Mouse (Mus musculus) hindbrain, embryonic 12.5 days (tissue): ENCODE results near the gene Rwdd2a. TPM values are rescaled to one million over a fixed set of nuclear protein-coding genes. Genes with fewer than 3 reads are reported as not detected.
"Not testable (repeated sequence)": the region's sequence is repeated elsewhere in the genome, so short reads cannot be mapped to it uniquely, and the experiment has no call there.

Experiments used
- ATAC-seq: fragments of 200-750 bp; cut with Nextera tagmentation; 2 replicates; pipeline ENCODE4 v1.8.0; 2017; ENCODE audit warnings: moderate TSS enrichment; ENCODE audit not compliant: low FRiP score
- H3K27ac ChIP-seq: fragments of 300-500 bp; sonication (generic); 2 replicates; pipeline ENCODE4 v1.5.1; 2016; ENCODE audit warnings: mild to moderate bottlenecking
- H3K27me3 ChIP-seq: fragments of 300-500 bp; sonication (generic); 2 replicates; pipeline ENCODE4 v1.6.1; 2016; ENCODE audit warnings: mild to moderate bottlenecking
- H3K36me3 ChIP-seq: fragments of 300-500 bp; sonication (generic); 2 replicates; pipeline ENCODE4 v1.6.1; 2016; ENCODE audit warnings: mild to moderate bottlenecking
- H3K4me1 ChIP-seq: fragments of 300-500 bp; sonication (generic); 2 replicates; pipeline ENCODE4 v1.6.1; 2016
- H3K4me2 ChIP-seq: fragments of 300-500 bp; sonication (generic); replicated peaks from 2 replicates; pipeline ENCODE4 v1.6.1; 2016; ENCODE audit warnings: mild to moderate bottlenecking
- H3K4me3 ChIP-seq: fragments of 300-500 bp; sonication (generic); 2 replicates; pipeline ENCODE4 v1.5.1; 2016; ENCODE audit warnings: mild to moderate bottlenecking
- H3K9ac ChIP-seq: fragments of 300-500 bp; sonication (generic); 2 replicates; pipeline ENCODE4 v1.6.1; 2016; ENCODE audit warnings: mild to moderate bottlenecking, moderate library complexity
- H3K9me3 ChIP-seq: fragments of 300-500 bp; sonication (generic); replicated peaks from 2 replicates; pipeline ENCODE4 v1.6.1; 2016; ENCODE audit warnings: mild to moderate bottlenecking
- WGBS: fragments of 180-500 bp; shearing (Covaris S2); methylation state at CpG from one replicate; pipeline ENCODE4 v1.1.7; 2016; 5-methylcytosine and 5-hydroxymethylcytosine counted together
- polyA plus RNA-seq: library from polyadenylated mRNA; unstranded; fragments of >200 nt; fragmentation: Nextera tagmentation; extraction: Ambion mirVana; gene quantifications from 2 replicates; pipeline ENCODE4 v1.2.1, GENCODE M21; 2016

Gene Rwdd2a
- polyA plus RNA-seq, 1 experiment from 2014 or later = 5.0 TPM

DNA sequence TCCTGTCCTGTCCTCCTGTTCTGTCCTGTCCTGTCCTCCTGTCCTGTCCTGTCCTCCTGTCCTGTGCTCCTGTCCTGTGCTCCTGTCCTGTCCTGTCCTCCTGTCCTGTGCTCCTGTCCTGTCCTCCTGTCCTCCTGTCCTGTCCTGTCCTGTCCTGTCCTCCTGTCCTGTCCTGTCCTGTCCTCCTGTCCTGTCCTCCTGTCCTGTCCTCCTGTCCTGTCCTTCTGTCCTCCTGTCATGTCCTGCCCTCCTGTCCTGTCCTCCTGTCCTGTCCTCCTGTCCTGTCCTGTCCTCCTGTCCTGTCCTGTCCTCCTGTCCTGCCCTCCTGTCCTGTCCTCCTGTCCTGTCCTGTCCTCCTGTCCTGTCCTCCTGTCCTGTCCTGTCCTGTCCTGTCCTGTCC, 25.2 kb downstream of the Rwdd2a start:
- not testable (repeated sequence) for H3K27ac ChIP-seq, H3K4me2 ChIP-seq, H3K27me3 ChIP-seq, H3K9me3 ChIP-seq, H3K9ac ChIP-seq, ATAC-seq, H3K36me3 ChIP-seq, H3K4me3 ChIP-seq, H3K4me1 ChIP-seq

DNA sequence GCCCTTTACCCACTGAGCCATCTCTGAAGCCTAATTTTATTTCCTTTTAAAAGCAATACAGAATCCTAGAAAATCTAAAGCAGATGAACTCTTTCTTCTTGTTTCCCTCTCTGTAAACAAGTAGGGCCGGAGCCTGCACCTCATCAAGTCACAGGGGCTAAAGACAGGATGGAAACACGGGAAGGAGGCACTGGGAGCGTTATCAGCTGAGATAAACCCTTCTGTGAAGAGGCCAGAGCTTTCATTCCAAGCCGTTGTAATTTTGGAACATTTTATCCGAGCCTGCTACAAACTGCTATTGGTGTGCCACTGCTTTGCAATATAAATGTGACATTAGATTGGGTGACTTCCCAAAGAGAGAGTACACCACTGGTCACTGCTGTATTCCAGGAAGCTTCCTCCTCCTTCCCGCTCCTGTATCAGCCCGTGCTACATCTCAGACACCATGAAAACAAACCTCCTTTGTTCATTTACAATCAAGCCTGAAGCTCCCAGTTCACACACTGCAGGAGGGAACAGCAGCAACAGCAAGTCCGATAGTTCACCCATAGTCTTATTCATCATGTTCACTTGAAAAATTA, 28.0 kb downstream of the Rwdd2a start:
- WGBS = 63% methylated on average over 8 of the region's 8 CpGs
- H3K36me3 ChIP-seq = no peaks in the 10 kb centered on the region
- no peaks in the 10 kb centered on the region for H3K27me3 ChIP-seq
- no peak overlapping the region for H3K4me3 ChIP-seq
- H3K4me2 ChIP-seq = no peak overlapping the region
- H3K4me1 ChIP-seq = no peaks in the 10 kb centered on the region
- no peak overlapping the region for H3K9ac ChIP-seq
- H3K27ac ChIP-seq = no peak overlapping the region
- no peaks in the 10 kb centered on the region for H3K9me3 ChIP-seq
- no peak for ATAC-seq

DNA sequence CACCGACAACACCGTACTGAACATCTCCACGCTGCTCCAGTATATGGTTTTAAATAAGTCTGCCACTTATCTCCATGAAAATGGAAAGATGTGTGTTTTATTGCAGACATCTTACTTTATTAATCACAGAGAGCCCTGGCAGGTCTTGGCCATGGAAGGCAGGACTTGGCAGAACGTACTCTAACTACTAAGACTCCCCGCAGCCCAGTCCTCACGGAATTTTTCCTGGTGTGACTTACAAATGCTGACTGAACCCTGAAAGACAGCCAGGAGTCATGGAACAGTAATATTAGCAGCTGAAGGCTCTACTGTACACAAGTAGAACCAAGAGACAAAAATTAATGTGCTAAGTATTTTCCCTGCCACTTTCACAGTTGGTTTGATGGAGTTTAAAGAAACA, 34.0 kb downstream of the Rwdd2a start:
- no peaks in the 10 kb centered on the region for H3K9me3 ChIP-seq
- no peaks in the 10 kb centered on the region for H3K36me3 ChIP-seq
- H3K27me3 ChIP-seq = no peaks in the 10 kb centered on the region
- no peak for ATAC-seq
- H3K9ac ChIP-seq = no peak overlapping the region
- whole genome bisulfite sequencing = 86% methylated on average over 6 of the region's 6 CpGs
- no peaks in the 10 kb centered on the region for H3K4me1 ChIP-seq
- H3K4me3 ChIP-seq = no peak overlapping the region
- no peak overlapping the region for H3K27ac ChIP-seq
- H3K4me2 ChIP-seq = no peak overlapping the region

DNA sequence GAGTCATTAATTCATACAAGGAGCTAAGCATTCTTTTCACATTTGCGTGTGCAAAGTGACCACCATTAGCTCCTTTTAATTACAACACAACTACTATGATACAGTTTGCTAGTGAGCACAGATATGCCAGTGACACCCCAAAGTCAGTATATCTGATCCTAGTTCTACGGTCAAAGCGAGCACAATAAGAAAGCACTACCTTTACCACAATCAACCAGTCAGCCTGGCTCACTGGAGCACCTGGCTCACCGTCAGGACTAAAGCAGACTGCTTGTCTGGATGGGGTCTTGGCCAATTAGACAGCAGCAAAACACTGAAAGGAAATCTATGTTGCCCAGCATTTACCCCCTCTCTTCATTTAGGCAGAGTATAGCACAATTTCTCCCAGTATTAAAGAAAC, 40.3 kb downstream of the Rwdd2a start:
- no peaks in the 10 kb centered on the region for H3K36me3 ChIP-seq
- H3K4me3 ChIP-seq = no peak overlapping the region
- no peaks in the 10 kb centered on the region for H3K27me3 ChIP-seq
- WGBS = 92% methylated on average over 4 of the region's 4 CpGs
- H3K27ac ChIP-seq = no peak overlapping the region
- ATAC-seq = no peak
- H3K4me2 ChIP-seq = no peak overlapping the region
- no peak overlapping the region for H3K9ac ChIP-seq
- H3K4me1 ChIP-seq = no peaks in the 10 kb centered on the region
- no peaks in the 10 kb centered on the region for H3K9me3 ChIP-seq

DNA sequence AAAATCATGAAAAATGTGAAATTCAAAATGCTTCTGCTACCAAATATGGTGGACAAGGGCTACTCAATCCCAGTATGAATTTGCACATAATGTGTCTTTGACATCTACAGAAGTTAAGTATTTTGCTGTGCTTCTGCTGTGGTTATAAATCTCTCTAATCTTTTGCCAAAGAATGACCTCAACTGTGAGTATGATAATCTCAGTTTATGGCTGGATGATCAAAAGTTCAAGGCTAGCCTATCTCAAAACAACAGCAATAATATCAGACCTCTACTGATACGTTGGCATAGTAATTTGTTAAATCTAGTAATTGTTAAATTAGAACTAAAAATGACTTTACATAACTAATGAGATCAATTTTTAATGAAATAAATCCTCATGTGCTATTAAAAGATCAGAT, 44.0 kb downstream of the Rwdd2a start:
- Histone ChIP-seq H3K4me1 (no peaks in the 10 kb centered on the region), H3K36me3 (no peaks in the 10 kb centered on the region), H3K27me3 (no peaks in the 10 kb centered on the region), H3K9me3 (no peaks in the 10 kb centered on the region), H3K9ac (no peak overlapping the region), H3K4me2 (no peak overlapping the region), H3K27ac (no peak overlapping the region), H3K4me3 (no peak overlapping the region)
- no peak for ATAC-seq
- 94% methylated on average over 1 of the region's 1 CpGs for WGBS

DNA sequence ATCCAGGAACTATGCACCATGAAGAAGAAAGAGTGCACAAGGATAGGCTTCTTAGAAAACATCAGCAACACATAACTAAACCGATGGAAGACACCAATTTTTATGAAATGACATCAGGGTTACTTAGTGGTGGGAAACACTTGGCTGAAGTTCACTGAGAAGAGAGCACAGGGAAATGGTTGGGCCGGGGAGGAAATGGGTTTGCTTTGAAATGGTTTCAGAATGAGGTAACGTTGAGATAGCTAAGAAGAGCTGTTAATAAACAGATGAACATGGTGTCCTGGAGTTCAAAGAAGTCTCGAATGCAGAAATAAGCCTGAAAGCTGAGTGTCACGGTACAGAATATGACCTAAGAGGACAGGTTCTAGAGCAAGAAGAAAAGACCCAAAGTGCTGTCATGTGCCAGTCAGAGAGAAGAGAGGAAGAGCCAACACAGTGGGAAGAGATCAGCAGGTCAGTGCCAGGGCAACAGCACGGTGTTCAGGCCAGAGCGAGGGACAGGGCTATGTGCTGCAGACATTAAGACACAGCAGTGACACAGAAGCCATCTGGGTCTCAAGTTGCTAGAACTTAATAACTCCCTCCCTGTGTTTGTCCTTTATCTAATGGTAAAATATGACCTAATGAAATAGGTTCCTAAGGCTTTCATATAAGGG, 46.2 kb downstream of the Rwdd2a start:
- Histone ChIP-seq H3K36me3 (no peaks in the 10 kb centered on the region), H3K4me1 (no peaks in the 10 kb centered on the region), H3K4me2 (no peak overlapping the region), H3K4me3 (no peak overlapping the region), H3K9me3 (no peaks in the 10 kb centered on the region), H3K27ac (no peak overlapping the region), H3K9ac (no peak overlapping the region), H3K27me3 (no peaks in the 10 kb centered on the region)
- 79% methylated on average over 7 of the region's 7 CpGs for WGBS
- no peak for ATAC-seq

DNA sequence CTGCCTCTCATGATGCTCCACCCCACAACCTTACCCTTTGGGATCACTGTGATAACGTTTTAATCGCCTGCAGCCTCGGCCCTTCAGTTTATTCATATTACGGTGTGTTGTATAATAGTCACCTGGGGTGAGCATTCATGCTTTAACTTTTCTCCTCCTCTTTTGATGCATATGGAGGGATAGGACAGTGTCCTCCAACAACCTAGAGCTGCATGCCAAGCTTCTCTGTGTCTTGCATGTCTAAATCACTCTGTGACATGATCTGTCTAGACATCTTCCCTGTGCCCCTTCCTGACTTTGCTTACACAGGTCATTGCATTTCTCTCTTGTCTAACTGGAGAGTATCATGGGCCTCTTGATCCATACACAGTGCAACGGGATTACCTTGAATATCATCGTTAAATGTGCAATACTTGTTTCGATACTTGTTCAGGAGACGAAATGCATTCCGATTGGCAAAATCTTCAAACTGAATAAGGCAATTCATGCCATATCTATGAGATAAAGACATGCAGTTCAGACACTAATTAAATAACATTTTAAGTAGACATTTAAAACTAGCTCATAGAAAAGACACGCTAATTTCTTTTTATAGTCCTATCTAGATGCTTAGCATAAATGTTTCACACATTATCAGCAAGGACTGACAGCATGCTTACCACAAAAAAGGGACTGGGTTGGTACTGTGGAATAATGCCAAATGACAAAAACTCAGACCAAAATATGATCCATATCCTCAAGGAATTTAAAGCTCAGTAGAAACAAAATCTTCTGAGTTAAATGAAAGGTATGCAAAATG, 47.7 kb downstream of the Rwdd2a start:
- ATAC-seq = no peak
- no peaks in the 10 kb centered on the region for H3K27me3 ChIP-seq
- no peak overlapping the region for H3K9ac ChIP-seq
- H3K4me2 ChIP-seq = no peak overlapping the region
- WGBS = 78% methylated on average over 10 of the region's 10 CpGs
- H3K36me3 ChIP-seq = no peaks in the 10 kb centered on the region
- no peak overlapping the region for H3K27ac ChIP-seq
- no peak overlapping the region for H3K4me3 ChIP-seq
- H3K9me3 ChIP-seq = no peaks in the 10 kb centered on the region
- H3K4me1 ChIP-seq = no peaks in the 10 kb centered on the region

DNA sequence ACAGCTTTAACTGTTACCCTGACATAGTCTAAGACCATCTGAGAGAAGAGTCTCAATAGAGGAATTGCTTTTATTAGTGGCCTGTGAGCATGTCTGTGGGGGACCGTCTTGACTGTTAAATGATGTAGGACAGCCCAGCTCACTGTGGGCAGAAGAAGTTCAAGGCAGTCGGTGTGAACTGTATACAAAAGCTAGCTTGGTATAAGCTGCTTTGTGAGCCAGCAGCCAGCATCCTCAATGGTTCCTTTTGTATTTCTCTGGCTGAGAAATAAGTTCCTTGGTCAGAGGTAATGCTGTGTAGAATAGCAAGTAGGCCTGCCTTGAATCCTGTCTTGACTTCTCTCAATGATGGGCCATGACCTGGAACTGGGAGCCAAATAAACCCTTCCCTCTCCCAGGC, 50.3 kb downstream of the Rwdd2a start:
- no peak overlapping the region for H3K9ac ChIP-seq
- H3K27me3 ChIP-seq = no peaks in the 10 kb centered on the region
- H3K4me2 ChIP-seq = no peak overlapping the region
- no peaks in the 10 kb centered on the region for H3K36me3 ChIP-seq
- no peaks in the 10 kb centered on the region for H3K4me1 ChIP-seq
- ATAC-seq = 0 out of 2 replicates have a peak, but pooled peaks have one; percentile 26
- no peak overlapping the region for H3K27ac ChIP-seq
- no peaks in the 10 kb centered on the region for H3K9me3 ChIP-seq
- H3K4me3 ChIP-seq = no peak overlapping the region
- 61% methylated on average over 2 of the region's 2 CpGs for whole genome bisulfite sequencing

DNA sequence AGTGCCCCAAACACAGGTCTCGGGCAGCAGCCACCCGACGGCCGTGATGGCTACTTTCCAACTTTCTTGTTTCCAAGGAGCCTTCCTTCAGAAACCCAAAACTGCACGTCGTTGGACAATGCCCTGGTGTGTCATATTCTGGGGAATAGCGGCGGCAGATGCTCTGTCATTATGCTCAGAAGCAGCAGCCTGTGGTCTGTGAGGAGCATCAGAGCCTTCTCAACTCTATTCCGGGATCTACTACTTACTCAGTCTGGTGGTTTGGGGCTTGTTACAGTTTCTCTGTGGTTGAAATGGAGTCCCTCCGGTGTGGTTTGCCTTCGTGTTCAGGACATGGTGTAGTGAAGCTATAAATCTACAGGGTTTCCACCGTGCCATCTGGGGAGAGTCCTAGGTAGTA, 52.2 kb downstream of the Rwdd2a start:
- 84% methylated on average over 12 of the region's 12 CpGs for WGBS
- Histone ChIP-seq H3K27ac (no peak overlapping the region), H3K4me2 (no peak overlapping the region), H3K27me3 (no peaks in the 10 kb centered on the region), H3K36me3 (no peaks in the 10 kb centered on the region), H3K4me3 (no peak overlapping the region), H3K9ac (no peak overlapping the region), H3K9me3 (no peaks in the 10 kb centered on the region), H3K4me1 (no peaks in the 10 kb centered on the region)
- ATAC-seq = no peak

Other genes with a start within 250 kb of the Rwdd2a start
- gene Ube2cbp, start 107.0 kb upstream of the Rwdd2a start, polyA plus RNA-seq = 6.4 and 8.0 TPM in 2 replicates
- 23.8 and 24.8 TPM in 2 replicates for gene Dop1a, start 104.8 kb upstream of the Rwdd2a start, polyA plus RNA-seq
- gene Pgm3, start 149 bp upstream of the Rwdd2a start, polyA plus RNA-seq = 40.4 and 41.4 TPM in 2 replicates
- gene Me1, start 124.0 kb downstream of the Rwdd2a start, polyA plus RNA-seq = 22.8 and 27.1 TPM in 2 replicates
- gene Prss35, start 171.7 kb downstream of the Rwdd2a start, polyA plus RNA-seq = 5.6 and 7.1 TPM in 2 replicates